19 mouse cellular contexts compared by ENCODE assay signal in genomic region chr6:13964471-13964870, GRCm38 (mm10).
"Had no signal": no experiment of that assay in that cellular context is flagged by ENCODE, and none has a peak within 500 bp of the region (broad histone marks: within the 10 kb centered on the region; RNA-seq: fewer than 3 reads in every experiment).

No protein-coding gene starts in this region.

- DNase-seq: kidney, adult 11 months; kidney, adult 8-10 months; kidney, postnatal 10 days; kidney, postnatal 36 days; layer of hippocampus, postnatal 36 days; liver, embryonic 13.5 days; lung, adult 2 months; lung, postnatal 14 days; lung, postnatal 4 days; right cerebral cortex, postnatal 14 days; right cerebral cortex, postnatal 4 days; thymus, adult 2 months; thymus, postnatal 14 days; thymus, postnatal 4 days had no signal

- H3K27me3 ChIP-seq: intestine, embryonic 15.5 days; kidney, embryonic 15.5 days; liver, embryonic 13.5 days; midbrain, embryonic 15.5 days had no signal

- H3K4me1 ChIP-seq: intestine, embryonic 15.5 days; kidney, embryonic 15.5 days; liver, embryonic 13.5 days; midbrain, embryonic 15.5 days had no signal

- H3K9me3 ChIP-seq: intestine, embryonic 15.5 days; kidney, embryonic 15.5 days; liver, embryonic 13.5 days; midbrain, embryonic 15.5 days had no signal

- H3K27ac ChIP-seq: intestine, embryonic 15.5 days; kidney, embryonic 15.5 days; left cerebral cortex, adult 2 months; liver, embryonic 13.5 days; midbrain, embryonic 15.5 days; stomach, postnatal 0 days had no signal

- H3K9ac ChIP-seq: intestine, embryonic 15.5 days; kidney, embryonic 15.5 days; liver, embryonic 13.5 days; midbrain, embryonic 15.5 days had no signal

- ATAC-seq: intestine, embryonic 15.5 days; midbrain, embryonic 15.5 days had no signal

- H3K4me2 ChIP-seq: intestine, embryonic 15.5 days; kidney, embryonic 15.5 days; liver, embryonic 13.5 days; midbrain, embryonic 15.5 days had no signal

- H3K36me3 ChIP-seq: intestine, embryonic 15.5 days; kidney, embryonic 15.5 days; liver, embryonic 13.5 days; midbrain, embryonic 15.5 days had no signal

- H3K4me3 ChIP-seq: intestine, embryonic 15.5 days; kidney, embryonic 15.5 days; left cerebral cortex, adult 2 months; liver, embryonic 13.5 days; midbrain, embryonic 15.5 days had no signal
